Mouse (Mus musculus) adrenal gland, postnatal 4 days (tissue): ENCODE measurements around the gene Slc4a3. TPM values are rescaled to one million over a fixed set of nuclear protein-coding genes. Genes with fewer than 3 reads are reported as not detected.

Source experiments
- DNase-seq, 2 experiments: peaks; one replicate each; pipeline ENCODE4 v3.0.0; 2021 to 2022; ENCODE audit warnings: low spot score in 2 of 2, mixed read lengths in 2 of 2
- total RNA-seq, 2 experiments: library from RNA; stranded (reverse); gene quantifications; 2 replicates each; pipeline ENCODE4 v1.2.3; 2021

Gene Slc4a3
- total RNA-seq, 2 experiments from 2014 or later, result 136 to 143 TPM

- DNase-seq, result no peak
Measured at GRCm38 (mm10) chr1:75558388-75559178, 12.5 kb downstream of the Slc4a3 start.

- peak; percentile 75 to 89 for DNase-seq
Measured at GRCm38 (mm10) chr1:75559212-75559925, 13.3 kb downstream of the Slc4a3 start.

GRCm38 (mm10) chr1:75560206-75560913, 14.3 kb downstream of the Slc4a3 start:
- DNase-seq, result no peak

- DNase-seq, result no peak
Measured at GRCm38 (mm10) chr1:75561221-75561897, 15.3 kb downstream of the Slc4a3 start.

GRCm38 (mm10) chr1:75561898-75562238, 15.8 kb downstream of the Slc4a3 start:
- DNase-seq, result no peak

- no peak for DNase-seq
Measured at GRCm38 (mm10) chr1:75564102-75564501, 18.0 kb downstream of the Slc4a3 start.

- no peak for DNase-seq
Measured at GRCm38 (mm10) chr1:75564916-75565315, 18.9 kb downstream of the Slc4a3 start.

- no peak for DNase-seq
Measured at GRCm38 (mm10) chr1:75565616-75566015, 19.6 kb downstream of the Slc4a3 start.

GRCm38 (mm10) chr1:75570403-75570802, 24.3 kb downstream of the Slc4a3 start:
- no peak for DNase-seq

GRCm38 (mm10) chr1:75572776-75573175, 26.7 kb downstream of the Slc4a3 start:
- DNase-seq, result no peak

GRCm38 (mm10) chr1:75573715-75574114, 27.6 kb downstream of the Slc4a3 start:
- DNase-seq, result no peak

GRCm38 (mm10) chr1:75574476-75575310, 28.6 kb downstream of the Slc4a3 start:
- no peak for DNase-seq

GRCm38 (mm10) chr1:75581936-75582624, 36.0 kb downstream of the Slc4a3 start:
- DNase-seq, result no peak

GRCm38 (mm10) chr1:75582625-75582956, 36.5 kb downstream of the Slc4a3 start:
- DNase-seq, result no peak

- DNase-seq, result no peak
Measured at GRCm38 (mm10) chr1:75583034-75583433, 37.0 kb downstream of the Slc4a3 start.

- DNase-seq, result no peak
Measured at GRCm38 (mm10) chr1:75586791-75587190, 40.7 kb downstream of the Slc4a3 start.

GRCm38 (mm10) chr1:75587738-75588719, 42.0 kb downstream of the Slc4a3 start:
- no peak for DNase-seq

GRCm38 (mm10) chr1:75588874-75589273, 42.8 kb downstream of the Slc4a3 start:
- no peak for DNase-seq

GRCm38 (mm10) chr1:75589983-75590382, 43.9 kb downstream of the Slc4a3 start:
- no peak for DNase-seq
